Mouse (Mus musculus) adrenal gland, postnatal 4 days (tissue): Measurements from ENCODE around the gene Rtcb. TPM values are rescaled to one million over a fixed set of nuclear protein-coding genes. Genes with fewer than 3 reads are reported as not detected.

Experiments used
- DNase-seq, 2 experiments: peaks; one replicate each; pipeline ENCODE4 v3.0.0; 2021 to 2022; ENCODE audit warnings: low spot score in 2 of 2, mixed read lengths in 2 of 2
- total RNA-seq, 2 experiments: library from RNA; stranded (reverse); gene quantifications; 2 replicates each; pipeline ENCODE4 v1.2.3; 2021

Gene Rtcb
- total RNA-seq, 2 experiments from 2014 or later: 138 to 146 TPM

DNA sequence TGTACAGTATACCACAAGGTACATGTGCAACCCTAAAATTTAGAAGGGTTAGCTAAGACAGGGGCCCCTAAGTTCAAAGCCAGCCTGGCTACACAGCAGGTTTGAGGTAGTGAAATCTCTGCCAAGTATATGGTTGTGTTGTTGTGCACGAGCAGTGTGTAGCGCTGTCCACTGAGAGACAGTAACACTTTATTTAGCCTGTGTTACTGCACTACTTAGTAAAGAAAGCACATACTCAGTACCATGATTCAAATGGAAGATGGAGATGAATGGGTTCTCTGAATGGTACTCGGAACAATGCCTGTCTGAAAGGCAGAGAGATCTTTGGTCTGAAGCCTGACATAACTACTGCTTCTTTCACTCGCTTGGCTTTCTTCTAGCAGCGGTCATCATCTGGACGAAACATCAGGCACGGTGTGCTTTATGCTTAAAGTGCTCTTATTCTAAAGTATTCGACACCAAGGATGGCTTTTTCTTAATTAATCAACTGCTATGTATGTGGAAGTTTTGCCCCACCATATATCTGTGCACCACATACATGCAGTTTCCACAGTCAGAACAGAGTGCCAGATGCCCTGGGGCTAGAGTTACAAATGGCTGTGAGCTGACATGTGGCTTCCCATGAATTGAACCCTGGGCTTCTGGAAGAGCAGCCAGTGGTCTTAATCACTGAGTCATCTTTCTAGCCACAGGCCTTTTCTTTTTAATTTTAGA is 9.0 kb downstream of the Rtcb start:
- no peak for DNase-seq

DNA sequence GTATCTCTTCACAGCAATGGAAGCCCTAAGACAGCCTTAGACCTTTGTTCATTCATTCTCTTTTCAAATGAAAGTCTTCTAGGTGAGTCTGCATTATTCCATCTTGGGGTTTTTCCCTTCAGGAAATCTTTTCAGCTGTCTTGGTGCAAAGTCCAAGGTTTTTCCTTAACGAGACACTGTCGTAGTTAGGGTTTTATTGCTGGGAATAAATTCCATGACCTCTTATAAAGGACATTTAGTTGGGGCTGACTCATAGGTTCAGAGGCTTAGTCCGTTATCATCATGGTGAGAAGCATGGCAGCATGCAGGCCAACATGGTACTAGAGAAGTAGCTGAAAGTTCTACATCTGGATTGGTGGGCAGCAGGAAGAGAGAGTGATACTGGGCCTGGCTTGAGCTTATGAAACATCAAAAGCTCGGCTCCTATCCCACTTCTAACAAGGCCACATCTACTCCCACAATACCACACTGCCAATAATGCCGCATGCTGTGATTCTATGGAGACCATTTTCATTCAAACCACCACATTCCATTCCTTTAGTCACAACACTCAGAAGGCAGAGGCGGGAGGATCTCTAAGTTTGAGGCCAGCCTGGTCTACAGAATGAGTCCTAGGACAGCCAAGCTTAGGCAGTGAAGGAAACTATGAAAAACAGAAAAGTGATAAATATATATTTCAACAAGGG is 21.2 kb downstream of the Rtcb start:
- no peak for DNase-seq

DNA sequence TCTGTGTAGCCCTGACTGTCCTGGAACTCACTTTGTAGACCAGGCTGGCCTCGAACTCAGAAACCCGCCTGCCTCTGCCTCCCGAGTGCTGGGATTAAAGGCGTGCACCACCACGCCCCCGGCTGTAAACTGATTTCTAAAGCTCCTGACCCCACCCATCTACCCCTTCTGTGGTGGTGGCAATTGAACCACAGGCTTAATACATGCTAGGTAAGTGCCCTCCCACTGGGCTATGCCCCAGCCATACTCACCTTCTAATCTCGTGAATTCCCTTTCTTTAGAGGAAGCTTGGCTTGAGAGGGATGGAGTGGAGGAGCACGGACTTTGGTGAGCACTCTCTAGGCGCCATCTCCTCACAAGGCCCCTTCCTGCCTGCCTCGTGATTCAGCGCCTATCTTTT is 27.7 kb downstream of the Rtcb start:
- no peak for DNase-seq

DNA sequence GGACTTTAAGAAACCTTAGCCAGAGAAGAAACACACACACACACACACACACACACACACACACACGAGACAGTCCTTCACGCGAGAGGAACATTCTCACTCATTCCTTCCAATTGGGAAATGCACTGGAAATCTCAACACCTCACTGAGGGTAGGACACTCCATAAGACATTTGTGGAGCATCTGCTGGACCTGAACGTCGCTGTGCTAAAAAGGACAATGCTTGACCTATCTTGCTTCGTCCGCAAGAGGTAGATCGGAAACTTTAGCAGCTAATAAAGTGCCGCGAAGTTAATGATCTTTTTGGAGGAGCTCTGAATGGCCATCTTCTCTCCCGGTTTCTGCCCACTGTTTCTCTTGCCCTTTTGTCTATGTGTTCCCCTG is 28.4 kb downstream of the Rtcb start:
- no peak for DNase-seq

DNA sequence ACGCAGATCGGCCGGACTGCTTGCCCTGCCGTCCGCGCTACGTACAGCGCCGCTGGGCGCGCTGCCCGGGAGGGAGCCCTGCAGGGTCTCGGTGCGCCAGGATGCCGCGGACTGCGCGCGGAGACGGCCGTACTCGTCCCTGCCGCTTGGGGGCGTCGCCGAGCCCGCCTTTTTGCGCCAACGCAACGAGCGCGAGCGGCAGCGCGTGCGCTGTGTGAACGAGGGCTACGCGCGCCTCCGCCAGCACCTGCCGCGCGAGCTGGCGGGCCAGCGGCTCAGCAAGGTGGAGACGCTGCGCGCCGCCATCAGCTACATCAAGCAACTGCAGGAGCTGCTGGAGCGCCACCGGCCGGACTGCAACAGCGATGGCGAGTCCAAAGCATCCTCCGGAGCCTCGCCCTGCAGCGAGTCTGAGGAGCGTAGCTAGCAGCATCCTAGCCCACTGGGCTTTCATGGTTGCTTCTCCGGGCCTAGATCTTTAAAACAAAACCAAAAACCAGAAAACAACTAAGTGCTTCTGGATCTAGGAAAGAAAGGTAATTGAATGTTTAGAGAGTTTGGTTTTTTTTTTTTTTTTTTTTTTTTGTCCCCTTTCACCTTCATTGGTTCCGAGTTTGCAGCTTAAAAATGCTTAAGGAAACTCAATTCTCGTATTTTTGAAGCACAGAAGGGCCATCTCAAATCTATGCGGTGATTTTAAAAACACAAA is 29.0 kb downstream of the Rtcb start:
- DNase-seq: peak; percentile 15 to 37

DNA sequence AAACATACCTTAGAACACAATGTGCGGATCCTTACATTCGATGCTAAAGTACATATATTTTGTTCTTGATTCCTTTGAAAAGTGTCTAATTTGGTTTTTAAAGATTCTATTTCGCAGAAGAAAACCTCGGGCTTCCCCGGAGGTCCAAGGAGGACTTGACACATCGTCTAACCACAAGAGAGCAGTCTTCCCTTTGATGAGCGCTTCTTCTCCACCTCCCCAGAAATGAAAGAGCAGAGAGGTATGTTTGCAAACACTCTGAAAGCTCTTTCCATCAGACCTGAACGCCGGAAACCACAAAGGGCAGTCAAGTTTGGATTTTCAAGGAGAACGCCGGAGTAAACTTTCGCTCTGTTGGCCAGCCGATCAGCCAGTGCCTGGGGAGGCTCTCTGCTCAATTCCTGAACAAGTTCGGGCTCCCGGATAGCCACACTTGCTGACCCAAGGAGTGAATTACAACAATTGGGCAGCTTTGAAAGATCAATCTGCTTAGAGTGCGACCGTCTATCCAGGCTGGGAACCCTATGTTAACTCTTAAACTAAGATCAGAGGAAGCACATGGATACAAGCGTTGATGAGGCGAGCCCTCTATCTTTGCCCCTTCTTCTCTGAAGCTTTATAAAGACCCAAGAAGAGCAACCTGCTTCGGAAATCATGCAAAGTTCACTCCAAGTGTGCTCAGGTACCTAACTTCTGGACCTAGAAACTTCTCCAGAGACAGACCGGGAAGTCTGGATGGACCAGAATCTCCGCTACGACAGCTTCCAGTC is 29.8 kb downstream of the Rtcb start, which contains the start of gene Ascl4:
Gene Ascl4 (plus strand): TSS at position 6 of the 770 bp plus-strand sequence.
- DNase-seq: no peak

DNA sequence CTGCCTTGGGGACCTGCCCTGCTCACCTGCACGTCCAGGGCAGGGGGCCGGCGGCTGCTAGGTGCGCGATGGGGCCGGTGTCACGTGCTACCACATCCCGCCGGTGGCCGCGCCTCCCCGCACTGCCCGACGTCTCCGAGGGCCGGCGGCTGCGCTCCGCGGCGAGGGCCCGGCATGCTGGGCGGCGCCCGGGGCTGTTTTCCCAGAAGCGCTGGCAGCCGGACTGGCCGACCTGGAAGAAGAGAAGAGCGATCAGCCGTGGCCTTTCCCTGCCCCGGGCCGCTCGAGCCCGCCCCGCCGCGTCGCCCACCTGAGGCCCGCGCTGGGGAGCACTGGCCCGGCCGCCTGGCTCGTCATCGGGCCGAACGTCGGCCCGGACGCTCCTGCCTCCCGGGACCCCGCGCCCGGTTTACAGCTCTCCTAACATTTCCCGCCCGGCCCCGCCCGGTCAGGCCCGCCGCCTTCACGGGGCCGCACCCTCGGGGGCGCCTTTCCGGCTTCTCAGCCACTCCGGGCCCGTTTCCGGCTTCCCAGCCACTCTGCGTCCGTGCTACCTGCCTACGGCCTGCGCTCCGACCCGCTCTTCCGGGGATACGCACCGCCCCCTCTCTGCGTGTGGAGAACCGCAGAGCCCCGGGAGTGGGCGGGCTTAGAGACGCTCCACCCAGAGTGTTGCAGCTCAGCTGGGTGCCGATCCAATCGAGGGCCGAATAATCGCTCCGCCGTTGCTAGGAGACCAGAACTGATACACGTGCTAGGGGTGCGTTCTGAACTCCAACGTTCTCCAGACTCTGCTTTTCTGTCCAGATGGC is 40.9 kb downstream of the Rtcb start, which contains the start of gene Prdm4:
Gene Prdm4 (minus strand): TSS at position 645 of the 812 bp plus-strand sequence.
- peak; percentile 88 to 90 for DNase-seq

Other genes starting within 250 kb of the Rtcb start
- gene Pwp1, start 128.3 kb downstream of the Rtcb start, total RNA-seq: 10 to 100 TPM; 23.6 to 28.0 TPM
- gene Prdm4, start 40.7 kb downstream of the Rtcb start, total RNA-seq: 10 to 100 TPM; 23.4 to 23.9 TPM
- gene Ascl4, start 30.1 kb downstream of the Rtcb start, total RNA-seq: under 1 TPM in 1 of 2 experiments, not detected in 1; 0.28 TPM
- under 1 TPM; 0.11 to 0.20 TPM for gene Bpifc, start 54.1 kb upstream of the Rtcb start, total RNA-seq
- 10 to 100 TPM; 34.7 to 35.3 TPM for gene Fbxo7, start 64.1 kb upstream of the Rtcb start, total RNA-seq